Mouse (Mus musculus) CH12F3 (cell line): ENCODE measurements around the gene Mroh8.

ENCODE experiments used
- in situ Hi-C: fragments of 300-500 bp; cut with MboI; formaldehyde crosslinking; loops from 2 replicates; pipeline ENCODE4 v1.14.3; 2020; ENCODE audit warnings: low sequenced_read_pairs

Mroh8 gene

GRCm38 (mm10) chr2:157279416-157279800, at the start of gene Mroh8:
TSS of gene Mroh8 (minus strand) at chr2:157279549.
- in situ Hi-C loops: no loop called here

GRCm38 (mm10) chr2:157328570-157328969, 49.2 kb upstream of the Mroh8 start:
- in situ Hi-C loops: loop anchor here (25.0 kb wide), 1 partner anchor 234 kb away; the partner anchor contains the start of genes Blcap and Nnat

- in situ Hi-C loops: loop anchor here (25.0 kb wide), 1 partner anchor 234 kb away; the partner anchor contains the start of genes Blcap and Nnat
Measured at GRCm38 (mm10) chr2:157328106-157328505, 48.8 kb upstream of the Mroh8 start.

GRCm38 (mm10) chr2:157325238-157325637, 45.9 kb upstream of the Mroh8 start:
- in situ Hi-C loops: loop anchor here (25.0 kb wide), 1 partner anchor 237 kb away; the partner anchor contains the start of genes Blcap and Nnat

- in situ Hi-C loops: no loop called here
Measured at GRCm38 (mm10) chr2:157322029-157322766, 42.8 kb upstream of the Mroh8 start.

- in situ Hi-C loops: no loop called here
Measured at GRCm38 (mm10) chr2:157320886-157321285, 41.5 kb upstream of the Mroh8 start.

- in situ Hi-C loops: no loop called here
Measured at GRCm38 (mm10) chr2:157320135-157320534, 40.8 kb upstream of the Mroh8 start.

- in situ Hi-C loops: no loop called here
Measured at GRCm38 (mm10) chr2:157317220-157317619, 37.9 kb upstream of the Mroh8 start.

GRCm38 (mm10) chr2:157316358-157316933, 37.1 kb upstream of the Mroh8 start:
- in situ Hi-C loops: no loop called here

GRCm38 (mm10) chr2:157315486-157315885, 36.1 kb upstream of the Mroh8 start:
- in situ Hi-C loops: no loop called here

GRCm38 (mm10) chr2:157314310-157314709, 35.0 kb upstream of the Mroh8 start:
- in situ Hi-C loops: no loop called here

- in situ Hi-C loops: no loop called here
Measured at GRCm38 (mm10) chr2:157313718-157314117, 34.4 kb upstream of the Mroh8 start.

- in situ Hi-C loops: no loop called here
Measured at GRCm38 (mm10) chr2:157310963-157311637, 31.8 kb upstream of the Mroh8 start.

GRCm38 (mm10) chr2:157309611-157310010, 30.3 kb upstream of the Mroh8 start:
- in situ Hi-C loops: no loop called here

- in situ Hi-C loops: no loop called here
Measured at GRCm38 (mm10) chr2:157308273-157308917, 29.0 kb upstream of the Mroh8 start.

- in situ Hi-C loops: no loop called here
Measured at GRCm38 (mm10) chr2:157307715-157308265, 28.4 kb upstream of the Mroh8 start.

- in situ Hi-C loops: no loop called here
Measured at GRCm38 (mm10) chr2:157306091-157307032, 27.0 kb upstream of the Mroh8 start.

GRCm38 (mm10) chr2:157303096-157303495, 23.7 kb upstream of the Mroh8 start:
- in situ Hi-C loops: no loop called here

GRCm38 (mm10) chr2:157300051-157300450, 20.7 kb upstream of the Mroh8 start:
- in situ Hi-C loops: no loop called here
